Mouse (Mus musculus) thymus, adult 2 months (tissue): ENCODE results near the gene Btbd17.

Experiments used
- CTCF ChIP-seq: fragments of 200-500 bp; IDR thresholded peaks from 2 replicates; pipeline ENCODE4 v1.5.1; 2012; ENCODE audit warnings: mild to moderate bottlenecking, control low read depth, low read length, moderate library complexity, borderline replicate concordance; ENCODE audit not compliant: control insufficient read depth, poor library complexity, insufficient read depth; ENCODE audit errors: extremely low read depth
- POLR2A ChIP-seq: fragments of 200-500 bp; IDR thresholded peaks from 2 replicates; pipeline ENCODE4 v1.6.1; 2012; ENCODE audit warnings: mild to moderate bottlenecking, low read length, control low read depth, moderate library complexity; ENCODE audit not compliant: control insufficient read depth, poor library complexity, insufficient read depth; ENCODE audit errors: extremely low read depth

DNA sequence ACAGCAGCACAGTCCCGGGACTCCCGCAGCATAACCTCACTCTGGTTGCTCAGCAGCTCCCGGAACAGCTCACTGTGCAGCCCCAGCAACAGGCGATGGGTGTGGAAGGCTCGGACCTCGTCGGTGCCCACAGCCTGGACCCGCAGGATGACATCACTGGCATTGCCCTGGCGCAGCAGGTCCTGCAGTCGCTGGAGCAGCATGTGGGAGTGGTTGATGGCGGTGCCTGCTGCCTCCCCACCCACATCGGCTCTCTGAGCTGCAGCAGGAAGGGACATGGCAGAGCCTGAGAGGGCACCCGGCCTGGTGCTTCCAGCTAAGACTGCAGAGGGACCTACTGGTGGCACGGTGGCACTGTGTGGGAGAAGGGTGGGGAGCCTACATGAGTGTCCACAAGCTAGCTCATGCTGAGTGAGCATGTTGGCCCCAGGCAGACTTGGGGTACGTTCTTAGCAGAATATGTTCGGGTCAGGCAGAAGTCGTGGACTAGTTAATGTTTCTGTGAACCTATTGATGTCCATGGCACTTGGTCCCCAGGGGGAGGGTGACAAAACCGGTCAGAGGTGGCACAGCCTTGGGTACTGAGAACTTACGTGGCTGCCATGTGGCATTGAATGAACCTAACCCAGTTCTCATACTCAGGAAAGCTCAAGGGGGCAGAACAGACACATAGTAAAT lies 1.7 kb downstream of the Btbd17 start:
- TF ChIP-seq CTCF (no peak), POLR2A (no peak)
